Mouse (Mus musculus): ENCODE results near the gene Csf3r. TPM values are rescaled to one million over a fixed set of nuclear protein-coding genes. Genes with fewer than 3 reads are reported as not detected.

Csf3r gene
- polyA plus RNA-seq, 1 experiment: 7.2 TPM

DNA sequence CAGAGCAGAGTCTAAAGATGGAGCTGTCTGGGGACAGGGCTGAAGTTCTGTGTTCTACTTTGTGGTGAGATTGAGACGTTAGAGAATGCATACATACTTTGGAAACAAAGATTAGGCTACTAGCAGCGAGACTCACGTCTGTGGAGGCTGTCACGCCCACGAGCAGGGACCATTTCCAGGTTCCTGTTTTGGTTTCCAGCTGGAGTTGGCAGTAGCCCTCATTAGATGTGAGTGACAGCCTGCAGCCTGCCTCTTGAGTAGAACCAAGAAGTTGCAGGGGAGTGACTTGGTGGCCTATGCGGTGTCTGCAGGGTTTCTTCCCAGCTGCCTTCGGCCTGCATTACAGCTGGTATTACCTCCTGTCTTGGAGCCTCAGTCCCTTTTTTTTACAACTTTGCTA lies 27.3 kb downstream of the Csf3r start:
- peak; percentile 40 to 73 for DNase-seq (ENCODE audit: extremely low spot score in 1 of 2, low spot score in 1 of 2)

GRCm38 (mm10) chr4:126057207-126058133 lies 33.1 kb downstream of the Csf3r start:
- no peak for DNase-seq (ENCODE audit: extremely low spot score in 1 of 2, low spot score in 1 of 2)

- DNase-seq (ENCODE audit: extremely low spot score in 1 of 2, low spot score in 1 of 2): peak; percentile 93 to 96
Observed at GRCm38 (mm10) chr4:126058134-126058996, 34.0 kb downstream of the Csf3r start, which contains the start of gene Oscp1. Oscp1 (plus strand) TSS chr4:126058565.

GRCm38 (mm10) chr4:126058997-126059362 lies 34.6 kb downstream of the Csf3r start:
- DNase-seq (ENCODE audit: extremely low spot score in 1 of 2, low spot score in 1 of 2): peak; percentile 69 to 83

DNA sequence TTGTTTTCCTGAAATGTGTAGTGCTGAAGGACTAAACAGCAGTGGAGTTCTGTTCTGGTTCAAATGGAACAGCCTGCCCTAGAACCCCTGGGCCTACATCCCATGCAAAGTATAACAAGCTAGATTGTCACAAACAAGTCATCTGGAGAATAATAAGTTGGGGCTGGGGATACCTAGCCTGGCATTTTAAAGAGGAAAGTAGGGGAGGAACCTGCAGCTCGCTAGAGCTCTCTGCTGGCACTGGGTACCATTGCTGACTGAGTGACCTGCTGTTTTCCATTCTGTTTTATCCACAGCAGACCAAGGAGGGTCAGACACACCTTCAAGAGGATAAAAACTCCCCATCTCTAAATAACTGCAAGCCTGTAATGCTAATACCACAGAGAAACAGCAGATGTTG lies 38.5 kb downstream of the Csf3r start:
- peak in 1 of 2 experiments; percentile 54 for DNase-seq (ENCODE audit: extremely low spot score in 1 of 2, low spot score in 1 of 2)

GRCm38 (mm10) chr4:126065241-126065640 lies 40.9 kb downstream of the Csf3r start:
- peak; percentile 19 to 22 for DNase-seq (ENCODE audit: extremely low spot score in 1 of 2, low spot score in 1 of 2)

- DNase-seq (ENCODE audit: extremely low spot score in 1 of 2, low spot score in 1 of 2): peak in 1 of 2 experiments; percentile 27
Observed at GRCm38 (mm10) chr4:126067401-126068077, 43.2 kb downstream of the Csf3r start.

- no peak for DNase-seq (ENCODE audit: extremely low spot score in 1 of 2, low spot score in 1 of 2)
Observed at GRCm38 (mm10) chr4:126068842-126069241, 44.5 kb downstream of the Csf3r start.

- no peak for DNase-seq (ENCODE audit: extremely low spot score in 1 of 2, low spot score in 1 of 2)
Observed at GRCm38 (mm10) chr4:126077833-126078232, 53.5 kb downstream of the Csf3r start.

DNA sequence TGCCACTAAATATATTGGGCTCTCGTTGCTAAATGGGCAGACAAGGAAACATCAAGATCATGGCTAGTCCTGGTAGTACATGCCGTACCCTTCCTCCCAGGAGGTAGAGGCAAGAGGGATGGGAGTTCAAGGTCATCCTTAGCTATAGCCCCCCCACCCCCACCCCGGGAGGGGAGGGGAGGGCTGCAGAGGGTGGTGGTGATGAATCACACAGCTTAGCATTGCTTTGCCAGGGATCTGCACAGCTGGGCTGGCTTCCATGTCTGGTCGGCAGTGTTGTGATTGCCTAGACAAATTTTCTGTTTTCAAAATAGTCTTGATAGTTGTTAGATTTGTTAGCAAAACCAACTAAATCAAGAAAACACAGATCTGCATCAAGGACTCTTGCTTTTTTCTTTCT lies 54.9 kb downstream of the Csf3r start:
- no peak for DNase-seq (ENCODE audit: extremely low spot score in 1 of 2, low spot score in 1 of 2)

GRCm38 (mm10) chr4:126081601-126082000 lies 57.3 kb downstream of the Csf3r start:
- no peak for DNase-seq (ENCODE audit: extremely low spot score in 1 of 2, low spot score in 1 of 2)

GRCm38 (mm10) chr4:126083021-126083420 lies 58.7 kb downstream of the Csf3r start:
- DNase-seq (ENCODE audit: extremely low spot score in 1 of 2, low spot score in 1 of 2): no peak

- DNase-seq (ENCODE audit: extremely low spot score in 1 of 2, low spot score in 1 of 2): no peak
Observed at GRCm38 (mm10) chr4:126084382-126084781, 60.0 kb downstream of the Csf3r start.

DNA sequence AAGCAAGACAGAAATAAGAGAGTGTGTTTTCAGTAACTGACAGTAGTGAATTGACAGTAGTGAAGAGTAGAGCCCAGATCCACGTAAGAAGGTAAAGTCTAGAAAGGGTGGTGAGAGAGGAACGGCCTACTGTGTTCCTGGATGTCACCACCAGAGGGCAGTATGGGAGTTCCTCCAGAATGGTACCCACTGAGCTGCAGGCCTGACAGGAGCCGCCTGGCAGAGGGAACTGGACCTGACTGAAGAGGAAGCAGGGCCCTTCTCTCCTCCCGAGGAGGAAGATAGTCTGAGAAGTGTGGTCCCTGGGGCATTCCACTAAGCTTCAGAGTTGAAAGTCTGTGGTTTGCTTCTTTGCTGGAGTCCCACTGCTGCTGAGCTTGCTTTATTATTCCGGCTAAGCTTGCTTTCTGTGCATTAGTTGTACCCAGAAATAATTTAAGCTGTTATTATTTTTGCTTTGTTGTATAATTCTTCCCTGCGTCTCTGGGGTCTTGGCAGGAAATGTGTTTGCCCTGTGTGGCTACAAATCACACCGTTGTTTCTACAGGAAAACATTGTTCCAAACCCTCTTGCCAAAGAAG lies 61.7 kb downstream of the Csf3r start:
- DNase-seq (ENCODE audit: extremely low spot score in 1 of 2, low spot score in 1 of 2): peak in 1 of 2 experiments; percentile 85

DNA sequence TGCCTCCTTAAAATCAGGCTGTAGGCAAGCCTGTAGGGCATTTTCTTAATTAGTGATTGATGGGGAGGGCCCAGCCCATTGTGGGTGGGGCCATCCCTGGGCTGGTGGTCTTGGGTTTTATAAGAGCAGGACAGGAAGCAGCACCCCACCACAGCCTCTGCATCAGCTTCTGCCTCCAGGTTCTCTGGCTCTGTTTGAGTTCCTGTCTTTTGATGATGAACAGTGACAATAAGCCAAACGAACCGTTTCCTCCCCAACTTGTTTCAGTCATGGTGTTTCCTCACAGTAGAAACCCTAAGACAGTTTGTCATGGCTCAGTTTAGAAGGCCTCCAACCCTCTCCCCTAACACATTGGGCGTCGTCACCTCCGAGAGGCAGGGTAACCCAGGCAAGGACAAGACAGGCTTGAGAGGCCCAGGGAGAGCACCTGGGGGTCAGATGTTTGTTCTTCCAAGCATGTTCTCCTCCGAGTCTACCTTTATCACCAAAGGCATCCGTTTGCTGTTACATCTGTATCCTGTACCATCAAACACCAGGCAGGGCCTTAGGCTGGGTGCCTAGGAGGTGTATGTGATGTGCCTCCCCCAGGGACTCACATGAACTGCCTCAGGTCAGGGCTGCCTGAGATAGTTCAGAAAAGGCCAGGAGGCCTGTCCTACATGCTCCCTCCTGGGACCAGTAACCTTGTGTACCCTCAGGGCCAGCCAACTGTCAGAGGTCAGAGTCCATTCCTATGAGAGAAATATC lies 65.9 kb downstream of the Csf3r start:
- no peak for DNase-seq (ENCODE audit: extremely low spot score in 1 of 2, low spot score in 1 of 2)

DNA sequence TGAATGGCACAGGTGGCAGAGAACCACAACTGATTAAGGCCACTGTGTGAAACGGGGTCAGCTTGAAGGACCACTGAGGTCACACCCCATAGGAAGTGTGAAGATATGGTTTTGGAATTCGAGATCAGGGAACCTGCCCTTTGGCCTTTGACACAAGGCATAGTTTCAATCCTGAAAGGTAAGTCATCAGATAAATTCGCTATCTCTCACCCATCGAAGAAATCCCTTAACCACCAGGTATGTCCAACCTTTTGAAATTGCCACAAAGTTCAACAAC lies 66.4 kb downstream of the Csf3r start:
- DNase-seq (ENCODE audit: extremely low spot score in 1 of 2, low spot score in 1 of 2): no peak

GRCm38 (mm10) chr4:126091873-126092272 lies 67.5 kb downstream of the Csf3r start:
- DNase-seq (ENCODE audit: extremely low spot score in 1 of 2, low spot score in 1 of 2): no peak
